Mouse (Mus musculus) testis, adult 2 months (tissue): Measurements from ENCODE around the gene Proser3. TPM values are rescaled to one million over a fixed set of nuclear protein-coding genes. Genes with fewer than 3 reads are reported as not detected.
"Not testable (repeated sequence)": the region's sequence is repeated elsewhere in the genome, so short reads cannot be mapped to it uniquely, and the experiment has no call there.

Source experiments
- H3K27ac ChIP-seq: fragments of 200-500 bp; 2 replicates; pipeline ENCODE4 v1.5.1; 2012; ENCODE audit warnings: low read depth, low read length; ENCODE audit not compliant: control insufficient read depth, insufficient read depth
- H3K27me3 ChIP-seq: fragments of 200-500 bp; 2 replicates; pipeline ENCODE4 v1.6.1; 2012; ENCODE audit warnings: mild to moderate bottlenecking, low read length, moderate library complexity; ENCODE audit not compliant: control insufficient read depth, insufficient read depth
- H3K36me3 ChIP-seq: fragments of 200-500 bp; 2 replicates; pipeline ENCODE4 v1.6.1; 2012; ENCODE audit warnings: mild to moderate bottlenecking, low read length; ENCODE audit not compliant: control insufficient read depth, insufficient read depth
- H3K4me1 ChIP-seq: fragments of 200-500 bp; 2 replicates; pipeline ENCODE4 v1.6.1; 2012; ENCODE audit warnings: low read length; ENCODE audit not compliant: control insufficient read depth, insufficient read depth
- H3K4me3 ChIP-seq: fragments of 200-500 bp; 2 replicates; pipeline ENCODE4 v1.5.1; 2012; ENCODE audit warnings: low read depth, mild to moderate bottlenecking, low read length, moderate library complexity, mixed read lengths; ENCODE audit not compliant: control insufficient read depth
- CTCF ChIP-seq: fragments of 200-500 bp; IDR thresholded peaks from 2 replicates; pipeline ENCODE4 v1.5.1; 2012; ENCODE audit warnings: low read depth, mild to moderate bottlenecking, inconsistent platforms, low read length, moderate library complexity; ENCODE audit not compliant: control insufficient read depth, insufficient read depth, insufficient replicate concordance
- POLR2A ChIP-seq: fragments of 200-500 bp; IDR thresholded peaks from 2 replicates; pipeline ENCODE4 v1.6.1; 2012; ENCODE audit warnings: low read depth, mild to moderate bottlenecking, inconsistent platforms, low read length, moderate library complexity; ENCODE audit not compliant: control insufficient read depth
- polyA plus RNA-seq: library from polyadenylated mRNA; depleted of rRNA; stranded (reverse); fragments of >200 nt; gene quantifications from 2 replicates; pipeline ENCODE4 v1.2.3, GENCODE M21; 2012

Gene Proser3
- polyA plus RNA-seq, 1 experiment: 37.5 TPM

- H3K27me3 ChIP-seq: no peaks in the 10 kb centered on the region
- TF ChIP-seq POLR2A (no peak; the same call in 1 of the 2 replicates), CTCF (no peak)
- peaks cover 2% of the 10 kb centered on the region; the same call in 1 of the 2 replicates for H3K36me3 ChIP-seq
- no peak overlapping the region for H3K4me3 ChIP-seq
- peaks cover 20% of the 10 kb centered on the region for H3K4me1 ChIP-seq
- no peak overlapping the region for H3K27ac ChIP-seq
Observed at GRCm38 (mm10) chr7:30522871-30523270, 29.2 kb downstream of the Proser3 start.

DNA sequence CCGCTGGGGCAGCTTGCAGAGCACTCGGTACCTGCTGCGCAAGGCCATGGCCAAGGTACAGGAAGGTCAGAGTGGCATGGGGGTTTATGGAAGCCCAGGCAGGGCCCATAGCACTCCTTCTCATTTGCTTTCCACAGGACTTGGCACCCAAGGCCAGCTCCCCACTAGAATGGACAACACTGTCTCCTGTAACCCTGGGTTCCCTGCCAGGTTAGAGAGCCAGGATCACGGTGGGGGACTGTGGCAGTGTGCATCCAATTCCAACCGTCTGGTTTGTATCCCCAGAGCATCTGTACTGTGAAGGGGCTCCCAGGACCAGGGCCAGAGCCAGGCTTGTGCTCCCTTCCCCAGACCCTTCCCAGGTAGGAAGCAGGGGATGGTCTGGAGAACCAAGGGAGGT is 31.2 kb downstream of the Proser3 start:
- TF ChIP-seq CTCF (no peak), POLR2A (no peak)
- H3K27ac ChIP-seq: no peak overlapping the region
- H3K4me3 ChIP-seq: no peak overlapping the region
- H3K27me3 ChIP-seq: no peaks in the 10 kb centered on the region
- peaks cover 11% of the 10 kb centered on the region for H3K4me1 ChIP-seq
- no peaks in the 10 kb centered on the region for H3K36me3 ChIP-seq

DNA sequence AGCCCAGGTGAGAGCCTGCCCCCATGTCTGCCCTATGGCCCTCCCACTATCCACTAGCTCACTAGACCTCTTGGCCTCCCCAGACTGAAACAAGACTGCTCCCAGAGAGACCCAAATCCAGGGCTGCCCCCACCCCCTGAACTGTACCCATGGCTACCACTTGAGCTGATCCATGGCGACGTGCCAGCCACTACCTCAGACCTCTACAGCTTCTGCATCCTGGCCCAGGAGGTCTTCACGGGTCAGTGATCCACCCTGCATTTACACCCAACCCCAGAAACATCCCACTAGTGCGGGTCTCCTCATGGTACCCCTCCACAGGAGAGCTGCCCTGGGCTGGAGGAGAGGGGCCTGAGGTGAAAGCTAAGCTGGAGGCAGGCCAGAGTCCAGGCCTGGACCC is 31.7 kb downstream of the Proser3 start:
- H3K4me1 ChIP-seq: peaks cover 16% of the 10 kb centered on the region
- H3K4me3 ChIP-seq: no peak overlapping the region
- no peak overlapping the region for H3K27ac ChIP-seq
- no peak for TF ChIP-seq CTCF
- TF ChIP-seq POLR2A: no peak
- H3K27me3 ChIP-seq: no peaks in the 10 kb centered on the region
- H3K36me3 ChIP-seq: no peaks in the 10 kb centered on the region

GRCm38 (mm10) chr7:30518325-30518724 is 33.8 kb downstream of the Proser3 start:
- Histone ChIP-seq H3K27ac (no peak overlapping the region), H3K27me3 (no peaks in the 10 kb centered on the region), H3K36me3 (no peaks in the 10 kb centered on the region), H3K4me3 (no peak overlapping the region), H3K4me1 (peaks cover 23% of the 10 kb centered on the region)
- TF ChIP-seq CTCF: peak; percentile 11; the same call in 1 of the 2 replicates
- TF ChIP-seq POLR2A: no peak

- H3K27ac ChIP-seq: peak overlapping the region; percentile 85
- peak overlapping the region; percentile 85 for H3K4me3 ChIP-seq
- H3K27me3 ChIP-seq: no peaks in the 10 kb centered on the region
- TF ChIP-seq CTCF: no peak
- TF ChIP-seq POLR2A: peak; percentile 50; the same call in 1 of the 2 replicates
- H3K36me3 ChIP-seq: no peaks in the 10 kb centered on the region
- peaks cover 23% of the 10 kb centered on the region for H3K4me1 ChIP-seq
Observed at GRCm38 (mm10) chr7:30515003-30515760, 36.9 kb downstream of the Proser3 start.

DNA sequence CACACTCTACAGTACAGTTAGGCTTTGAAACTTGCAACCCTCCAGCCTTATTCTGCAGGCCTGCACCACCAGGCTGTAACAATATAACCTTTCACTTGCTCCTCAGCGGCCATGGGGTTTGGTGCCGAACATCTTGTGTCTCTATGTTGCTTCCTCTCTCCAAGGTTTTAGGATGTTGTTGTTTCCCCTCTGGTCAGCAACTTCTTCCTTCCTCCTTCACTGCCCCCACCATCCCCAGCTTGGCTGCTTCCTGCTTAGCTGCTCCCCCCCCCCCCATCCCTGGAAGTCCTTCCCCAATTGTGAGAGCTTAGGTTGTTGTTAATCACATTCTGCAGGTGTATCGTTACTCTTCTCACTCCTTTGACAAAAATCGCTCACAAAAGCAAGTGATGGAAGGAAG is 44.0 kb downstream of the Proser3 start:
- Histone ChIP-seq H3K36me3 (no peaks in the 10 kb centered on the region), H3K27me3 (no peaks in the 10 kb centered on the region), H3K27ac (no peak overlapping the region), H3K4me3 (no peak overlapping the region), H3K4me1 (peaks cover 8% of the 10 kb centered on the region)
- no peak for TF ChIP-seq CTCF
- TF ChIP-seq POLR2A: no peak

DNA sequence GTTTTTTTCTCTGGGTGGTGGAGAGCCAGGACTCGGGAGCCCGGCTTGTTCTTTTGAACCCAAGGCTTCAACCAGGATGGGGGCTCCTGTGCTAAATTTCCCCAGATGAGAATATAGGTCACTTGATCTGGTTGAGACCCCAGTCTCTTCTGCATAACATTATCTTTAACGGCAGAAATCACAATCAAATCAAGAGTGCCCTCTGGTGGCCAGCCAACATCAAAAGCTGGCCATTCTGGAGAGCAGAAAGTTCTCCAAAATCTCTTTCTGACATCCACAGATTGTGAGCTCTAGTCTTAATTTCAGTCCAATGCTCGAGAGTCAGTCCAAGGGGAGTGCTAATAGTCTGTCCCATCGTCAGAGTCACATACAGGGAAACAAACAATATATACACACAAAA is 50.9 kb downstream of the Proser3 start:
- not testable (repeated sequence) for H3K27ac ChIP-seq, H3K4me1 ChIP-seq, H3K4me3 ChIP-seq, H3K36me3 ChIP-seq, H3K27me3 ChIP-seq

- H3K4me3 ChIP-seq, H3K27ac ChIP-seq, H3K27me3 ChIP-seq, H3K36me3 ChIP-seq: not testable (repeated sequence)
- H3K4me1 ChIP-seq: peaks cover 11% of the 10 kb centered on the region
Observed at GRCm38 (mm10) chr7:30495506-30496042, 56.5 kb downstream of the Proser3 start.
